Mouse (Mus musculus): ENCODE measurements around the gene Gm13420. TPM values are rescaled to one million over a fixed set of nuclear protein-coding genes. Genes with fewer than 3 reads are reported as not detected.

Gene Gm13420
- not detected for total RNA-seq (2023)

GRCm38 (mm10) chr2:29751497-29751896, at the start of gene Gm13420:
TSS of gene Gm13420 (minus strand) at chr2:29751685.

GRCm38 (mm10) chr2:29787937-29788681, 36.6 kb upstream of the Gm13420 start, which contains the start of gene Trub2:
TSS of gene Trub2 (minus strand) at chr2:29788502.

GRCm38 (mm10) chr2:29787104-29787917, 35.8 kb upstream of the Gm13420 start, which contains the start of gene Coq4:
TSS of gene Coq4 (plus strand) at chr2:29787493.

Other genes starting within 250 kb of the Gm13420 start
- gene Rapgef1, start 132.0 kb downstream of the Gm13420 start, total RNA-seq (2023), result 100 to 1,000 TPM; 111 to 115 TPM
- not detected for gene Gm13547, start 7.6 kb upstream of the Gm13420 start, total RNA-seq (2023)
- 1 to 10 TPM; 2.7 to 4.0 TPM for gene Coq4, start 35.8 kb upstream of the Gm13420 start, total RNA-seq (2023)
- gene Trub2, start 36.8 kb upstream of the Gm13420 start, total RNA-seq (2023), result 10 to 100 TPM; 29.0 to 31.1 TPM
- 10 to 100 TPM; 14.6 to 15.4 TPM for gene Slc27a4, start 50.9 kb upstream of the Gm13420 start, total RNA-seq (2023)
- 10 to 100 TPM; 23.5 to 34.8 TPM for gene Urm1, start 68.4 kb upstream of the Gm13420 start, total RNA-seq (2023)
- gene Cercam, start 117.5 kb upstream of the Gm13420 start, total RNA-seq (2023), result 1 to 10 TPM; 1.7 to 3.1 TPM
- 10 to 100 TPM; 75.8 to 89.8 TPM for gene Odf2, start 137.5 kb upstream of the Gm13420 start, total RNA-seq (2023)
- gene Gle1, start 183.7 kb upstream of the Gm13420 start, total RNA-seq (2023), result 10 to 100 TPM; 45.5 to 52.1 TPM
- gene Sptan1, start 213.9 kb upstream of the Gm13420 start, total RNA-seq (2023), result 100 to 1,000 TPM; 301 to 317 TPM